Mouse (Mus musculus): ENCODE measurements around the gene Cdk9. TPM values are rescaled to one million over a fixed set of nuclear protein-coding genes. Genes with fewer than 3 reads are reported as not detected.

The Cdk9 gene
- polyA plus RNA-seq, 1 experiment from 2014 or later, result 75.1 TPM

GRCm38 (mm10) chr2:32714987-32715425 is 2.1 kb upstream of the Cdk9 start:
- no peak overlapping the region for H3K4me2 ChIP-seq (ENCODE audit: low read length)
- H3K27me3 ChIP-seq (replicated peaks; ENCODE audit: control insufficient read depth, insufficient read depth, low read length), result no peaks in the 10 kb centered on the region
- H3K4me1 ChIP-seq (ENCODE audit: control insufficient read depth, insufficient read depth, low read length), result peaks cover 14% of the 10 kb centered on the region
- H3K27ac ChIP-seq (ENCODE audit: low read depth, low read length), result no peak overlapping the region
- H3K9me3 ChIP-seq (replicated peaks; ENCODE audit: control insufficient read depth, low read length), result no peaks in the 10 kb centered on the region
- no peak overlapping the region for H3K9ac ChIP-seq (ENCODE audit: low read length)
- H3K4me3 ChIP-seq (ENCODE audit: low read depth, low read length), result no peak overlapping the region
- DNase-seq (ENCODE audit: low spot score) (no peak), ATAC-seq (no peak)
- peaks cover 14% of the 10 kb centered on the region for H3K36me3 ChIP-seq (ENCODE audit: control insufficient read depth, insufficient read depth, low read length)
- 65% methylated on average over 4 of the region's 4 CpGs for WGBS

DNA sequence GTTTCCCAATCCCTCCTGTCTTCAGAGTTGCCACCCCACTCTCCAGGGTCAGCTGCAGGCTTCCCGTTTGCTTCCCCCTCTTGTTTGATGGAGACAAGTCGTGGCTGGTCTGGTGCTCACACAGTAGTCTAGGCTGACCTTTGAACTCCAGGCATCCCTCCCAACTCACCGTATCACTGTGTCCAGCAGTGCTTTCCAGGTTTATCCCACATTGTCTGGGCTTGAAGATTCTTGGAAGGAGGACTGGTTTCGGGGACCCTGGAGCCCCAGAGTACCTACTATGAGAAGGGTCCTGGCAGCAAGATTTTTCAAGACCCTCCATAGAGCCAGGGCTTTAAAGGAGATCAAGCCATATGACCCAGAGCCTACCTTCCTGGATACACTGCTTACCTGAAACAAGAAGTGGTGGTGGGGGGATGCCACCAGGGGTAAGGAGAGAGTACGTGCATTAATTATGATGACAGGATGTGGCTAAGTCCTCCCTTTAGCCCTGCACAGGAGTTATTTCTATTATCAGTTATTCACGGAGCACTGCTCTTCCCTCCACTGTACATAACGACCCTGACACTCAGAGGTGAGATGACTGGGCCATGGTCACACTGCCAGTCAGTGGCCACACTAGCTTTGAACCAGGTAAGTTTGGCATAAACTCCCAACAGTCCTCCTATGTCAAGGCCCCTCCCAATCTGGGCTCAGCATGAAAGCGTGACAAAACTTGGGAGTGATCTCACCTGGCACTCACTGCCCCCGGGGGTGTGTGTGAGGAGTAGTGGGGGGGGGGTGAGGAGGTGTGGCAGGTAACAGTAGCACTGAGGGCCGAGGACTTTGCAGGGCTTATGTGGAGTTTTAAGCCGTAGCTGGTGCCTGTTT is 1.5 kb upstream of the Cdk9 start:
- Histone ChIP-seq H3K27me3 (replicated peaks; ENCODE audit: control insufficient read depth, insufficient read depth, low read length) (no peaks in the 10 kb centered on the region), H3K4me2 (ENCODE audit: low read length) (no peak overlapping the region), H3K36me3 (ENCODE audit: control insufficient read depth, insufficient read depth, low read length) (peaks cover 20% of the 10 kb centered on the region), H3K9me3 (replicated peaks; ENCODE audit: control insufficient read depth, low read length) (no peaks in the 10 kb centered on the region), H3K4me1 (ENCODE audit: control insufficient read depth, insufficient read depth, low read length) (peaks cover 14% of the 10 kb centered on the region), H3K27ac (ENCODE audit: low read depth, low read length) (peak overlapping the region; percentile 97), H3K9ac (ENCODE audit: low read length) (peak overlapping the region; percentile 72), H3K4me3 (ENCODE audit: low read depth, low read length) (no peak overlapping the region)
- 64% methylated on average over 11 of the region's 11 CpGs for WGBS
- no peak for DNase-seq (ENCODE audit: low spot score)
- no peak for ATAC-seq

GRCm38 (mm10) chr2:32712586-32712933 is 316 bp downstream of the Cdk9 start:
- Histone ChIP-seq H3K27ac (ENCODE audit: low read depth, low read length) (peak overlapping the region; percentile 97), H3K9ac (ENCODE audit: low read length) (peak overlapping the region; percentile 72), H3K4me2 (ENCODE audit: low read length) (peak overlapping the region; percentile 90), H3K27me3 (replicated peaks; ENCODE audit: control insufficient read depth, insufficient read depth, low read length) (no peaks in the 10 kb centered on the region), H3K36me3 (ENCODE audit: control insufficient read depth, insufficient read depth, low read length) (peaks cover 37% of the 10 kb centered on the region), H3K4me1 (ENCODE audit: control insufficient read depth, insufficient read depth, low read length) (peaks cover 14% of the 10 kb centered on the region), H3K9me3 (replicated peaks; ENCODE audit: control insufficient read depth, low read length) (no peaks in the 10 kb centered on the region), H3K4me3 (ENCODE audit: low read depth, low read length) (peak overlapping the region; percentile 89)
- WGBS, result under 1% methylated on average over 28 of the region's 44 CpGs
- DNase-seq (ENCODE audit: low spot score), result peak; percentile 95
- peak; percentile 91 for ATAC-seq

DNA sequence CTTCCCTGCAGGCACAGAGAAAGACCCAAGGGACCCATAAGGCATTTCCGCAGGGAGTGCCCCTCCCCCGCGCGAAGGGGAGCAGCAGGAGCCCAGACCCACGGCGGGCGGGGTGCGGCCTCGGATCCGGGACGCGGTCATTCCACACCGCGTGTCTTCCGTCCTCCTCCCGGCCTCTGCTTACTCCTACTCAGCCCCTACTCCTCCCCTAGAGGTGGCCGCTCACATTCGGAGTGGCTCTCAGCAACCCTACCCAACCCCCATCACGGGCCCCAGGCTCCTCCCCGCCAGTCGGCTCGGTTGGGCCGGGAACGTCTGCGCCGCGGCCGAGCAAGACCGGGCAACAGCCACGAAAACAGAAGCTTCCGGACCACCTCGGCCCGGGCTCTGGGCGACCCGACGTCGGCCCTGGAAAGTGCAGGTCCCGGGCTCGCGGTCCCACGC is 746 bp downstream of the Cdk9 start:
- peak; percentile 41 for DNase-seq (ENCODE audit: low spot score)
- Histone ChIP-seq H3K9ac (ENCODE audit: low read length) (peak overlapping the region; percentile 72), H3K27ac (ENCODE audit: low read depth, low read length) (peak overlapping the region; percentile 97), H3K4me1 (ENCODE audit: control insufficient read depth, insufficient read depth, low read length) (peaks cover 14% of the 10 kb centered on the region), H3K4me2 (ENCODE audit: low read length) (peak overlapping the region; percentile 90), H3K27me3 (replicated peaks; ENCODE audit: control insufficient read depth, insufficient read depth, low read length) (no peaks in the 10 kb centered on the region), H3K9me3 (replicated peaks; ENCODE audit: control insufficient read depth, low read length) (no peaks in the 10 kb centered on the region), H3K4me3 (ENCODE audit: low read depth, low read length) (peak overlapping the region; percentile 89), H3K36me3 (ENCODE audit: control insufficient read depth, insufficient read depth, low read length) (peaks cover 42% of the 10 kb centered on the region)
- under 1% methylated on average over 41 of the region's 41 CpGs for WGBS
- peak; percentile 16 for ATAC-seq

DNA sequence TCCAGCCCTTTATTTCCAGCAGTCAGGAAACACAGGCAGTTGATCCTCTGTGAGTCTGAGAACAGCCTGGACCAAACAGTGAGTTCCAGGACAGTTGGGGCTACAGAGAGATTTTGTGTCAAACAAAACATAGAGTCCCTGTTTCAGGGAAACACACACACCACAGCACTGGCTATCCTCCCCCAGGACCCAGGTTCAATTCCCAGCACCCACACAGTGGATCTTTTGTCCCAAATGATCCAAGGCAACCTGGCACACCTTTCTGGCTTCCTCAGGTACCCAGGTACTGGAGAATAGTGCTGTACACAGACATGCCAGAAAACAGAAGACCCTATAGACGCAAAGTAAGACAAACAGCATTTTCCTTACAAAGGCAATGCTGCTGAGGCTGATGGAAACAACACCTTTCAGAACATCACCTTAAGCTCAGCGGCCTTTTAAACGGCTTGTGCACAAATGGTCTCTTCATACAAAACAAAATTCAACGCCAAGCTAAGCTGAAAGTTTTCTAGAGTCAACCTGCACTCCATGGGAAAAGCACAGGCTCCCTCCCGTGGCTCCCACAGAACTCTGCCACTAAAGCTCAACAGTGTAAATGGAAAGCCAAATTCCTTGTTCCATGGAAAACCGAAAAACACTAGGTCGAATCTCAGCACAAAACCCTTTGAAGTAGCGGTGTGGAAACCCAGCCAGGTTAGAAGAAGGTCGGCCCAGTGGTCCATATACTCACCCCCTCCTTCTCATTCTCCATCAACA is 1.4 kb downstream of the Cdk9 start:
- H3K27ac ChIP-seq (ENCODE audit: low read depth, low read length), result no peak overlapping the region
- peaks cover 48% of the 10 kb centered on the region for H3K36me3 ChIP-seq (ENCODE audit: control insufficient read depth, insufficient read depth, low read length)
- DNase-seq (ENCODE audit: low spot score) (no peak), ATAC-seq (no peak)
- peak overlapping the region; percentile 89 for H3K4me3 ChIP-seq (ENCODE audit: low read depth, low read length)
- WGBS, result 31% methylated on average over 9 of the region's 9 CpGs
- H3K4me1 ChIP-seq (ENCODE audit: control insufficient read depth, insufficient read depth, low read length), result peaks cover 14% of the 10 kb centered on the region
- H3K27me3 ChIP-seq (replicated peaks; ENCODE audit: control insufficient read depth, insufficient read depth, low read length), result no peaks in the 10 kb centered on the region
- peak overlapping the region; percentile 90 for H3K4me2 ChIP-seq (ENCODE audit: low read length)
- H3K9me3 ChIP-seq (replicated peaks; ENCODE audit: control insufficient read depth, low read length), result no peaks in the 10 kb centered on the region
- H3K9ac ChIP-seq (ENCODE audit: low read length), result peak overlapping the region; percentile 72

- no peaks in the 10 kb centered on the region for H3K9me3 ChIP-seq (replicated peaks; ENCODE audit: control insufficient read depth, low read length)
- H3K27me3 ChIP-seq (replicated peaks; ENCODE audit: control insufficient read depth, insufficient read depth, low read length), result no peaks in the 10 kb centered on the region
- no peak overlapping the region for H3K4me2 ChIP-seq (ENCODE audit: low read length)
- H3K36me3 ChIP-seq (ENCODE audit: control insufficient read depth, insufficient read depth, low read length), result peaks cover 59% of the 10 kb centered on the region
- DNase-seq (ENCODE audit: low spot score), result no peak
- WGBS, result 87% methylated on average over 5 of the region's 5 CpGs
- no peak overlapping the region for H3K4me3 ChIP-seq (ENCODE audit: low read depth, low read length)
- H3K4me1 ChIP-seq (ENCODE audit: control insufficient read depth, insufficient read depth, low read length), result peaks cover 14% of the 10 kb centered on the region
- ATAC-seq, result no peak
- no peak overlapping the region for H3K27ac ChIP-seq (ENCODE audit: low read depth, low read length)
- H3K9ac ChIP-seq (ENCODE audit: low read length), result no peak overlapping the region
Measured at GRCm38 (mm10) chr2:32710425-32710824, 2.5 kb downstream of the Cdk9 start.

GRCm38 (mm10) chr2:32709521-32710137 is 3.2 kb downstream of the Cdk9 start:
- peaks cover 14% of the 10 kb centered on the region for H3K4me1 ChIP-seq (ENCODE audit: control insufficient read depth, insufficient read depth, low read length)
- H3K27me3 ChIP-seq (replicated peaks; ENCODE audit: control insufficient read depth, insufficient read depth, low read length), result no peaks in the 10 kb centered on the region
- DNase-seq (ENCODE audit: low spot score) (no peak), ATAC-seq (no peak)
- H3K4me3 ChIP-seq (ENCODE audit: low read depth, low read length), result no peak overlapping the region
- peaks cover 65% of the 10 kb centered on the region for H3K36me3 ChIP-seq (ENCODE audit: control insufficient read depth, insufficient read depth, low read length)
- H3K27ac ChIP-seq (ENCODE audit: low read depth, low read length), result no peak overlapping the region
- H3K4me2 ChIP-seq (ENCODE audit: low read length), result no peak overlapping the region
- WGBS, result 93% methylated on average over 20 of the region's 20 CpGs
- H3K9ac ChIP-seq (ENCODE audit: low read length), result no peak overlapping the region
- no peaks in the 10 kb centered on the region for H3K9me3 ChIP-seq (replicated peaks; ENCODE audit: control insufficient read depth, low read length)

GRCm38 (mm10) chr2:32708643-32709042 is 4.2 kb downstream of the Cdk9 start:
- Histone ChIP-seq H3K27me3 (replicated peaks; ENCODE audit: control insufficient read depth, insufficient read depth, low read length) (no peaks in the 10 kb centered on the region), H3K4me3 (ENCODE audit: low read depth, low read length) (no peak overlapping the region), H3K9ac (ENCODE audit: low read length) (no peak overlapping the region), H3K36me3 (ENCODE audit: control insufficient read depth, insufficient read depth, low read length) (peaks cover 75% of the 10 kb centered on the region), H3K27ac (ENCODE audit: low read depth, low read length) (no peak overlapping the region), H3K4me2 (ENCODE audit: low read length) (no peak overlapping the region), H3K4me1 (ENCODE audit: control insufficient read depth, insufficient read depth, low read length) (peaks cover 8% of the 10 kb centered on the region), H3K9me3 (replicated peaks; ENCODE audit: control insufficient read depth, low read length) (no peaks in the 10 kb centered on the region)
- DNase-seq (ENCODE audit: low spot score), result peak; percentile 81
- no peak for ATAC-seq
- WGBS, result 28% methylated on average over 3 of the region's 3 CpGs

Measured in forebrain, embryonic 14.5 days (tissue).